Mouse (Mus musculus) liver, embryonic 14.5 days (tissue): ENCODE measurements around the gene Sh3pxd2a.

Source experiments
- CTCF ChIP-seq: IDR thresholded peaks from 2 replicates; pipeline ENCODE4 v1.5.1; 2016; ENCODE audit warnings: antibody characterized with exemption, low read depth, control low read depth
- EP300 ChIP-seq: IDR thresholded peaks from 2 replicates; pipeline ENCODE4 v1.6.1; 2016; ENCODE audit warnings: antibody characterized with exemption, low read depth

DNA sequence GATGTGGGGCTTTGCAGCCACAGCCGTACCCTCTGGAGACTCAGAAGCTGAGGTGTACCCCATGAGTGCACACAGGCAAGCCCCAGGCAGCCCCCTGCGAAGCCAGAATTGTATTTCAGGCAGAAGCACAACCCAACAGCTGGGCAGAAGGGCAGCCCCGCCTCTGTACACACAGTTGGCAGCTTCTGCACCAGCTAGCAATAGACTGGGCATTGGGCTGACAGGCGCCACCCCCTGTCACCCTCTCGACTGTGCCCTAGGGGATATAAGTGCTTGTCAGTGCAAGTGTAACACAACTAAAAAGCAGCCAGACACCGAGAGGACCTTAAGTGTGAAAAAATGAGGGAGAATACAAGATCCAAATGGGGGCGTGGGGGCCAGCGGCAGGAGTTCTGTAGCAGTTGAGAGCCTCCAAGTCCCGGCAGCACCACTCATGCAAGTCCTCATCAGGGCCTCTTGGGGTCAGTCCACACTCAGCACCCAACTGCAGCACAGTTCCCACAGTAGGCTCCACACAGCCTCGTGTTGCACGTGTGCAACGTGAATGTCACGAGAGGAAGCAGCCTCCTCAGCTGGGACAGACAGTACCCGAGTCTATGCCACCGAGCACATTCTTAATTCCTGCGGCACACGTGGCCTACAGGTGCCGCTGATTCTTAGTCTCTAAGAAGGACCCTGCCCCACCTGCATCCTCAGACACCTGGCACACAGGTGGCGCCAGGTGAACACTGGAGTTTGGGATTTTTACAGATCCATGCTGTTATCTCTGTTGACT, 147.7 kb downstream of the Sh3pxd2a start:
- TF ChIP-seq CTCF (no peak), EP300 (no peak)
